Mouse (Mus musculus): ENCODE results near the gene Slc4a5.

- TF ChIP-seq USF1 (IDR thresholded peaks at IDR 0.05; ENCODE audit: low read depth) (no peak), REST (IDR thresholded peaks at IDR 0.05; ENCODE audit: insufficient read depth, insufficient read length) (no peak), POLR2A (IDR thresholded peaks at IDR 0.05; ENCODE audit: insufficient read length, low read depth) (no peak)
These were observed 121.8 kb downstream of the Slc4a5 start for GRCm38 (mm10) chr6:83341387-83341786.
